Mouse (Mus musculus) embryonic facial prominence, embryonic 14.5 days (tissue): ENCODE measurements around the gene Lmod1. TPM values are rescaled to one million over a fixed set of nuclear protein-coding genes. Genes with fewer than 3 reads are reported as not detected.

Experiments
- ATAC-seq: fragments of 200-750 bp; cut with Nextera tagmentation; 2 replicates; pipeline ENCODE4 v1.8.0; 2017; ENCODE audit warnings: low read depth, moderate number of reproducible peaks, moderate TSS enrichment
- DNase-seq: peaks from one replicate; pipeline ENCODE4 v3.0.0-alpha.2; 2015; ENCODE audit warnings: low spot score
- H3K27ac ChIP-seq: fragments of 300-500 bp; sonication (generic); replicated peaks from 2 replicates; pipeline ENCODE4 v1.5.1; 2014; ENCODE audit warnings: low read depth, mild to moderate bottlenecking, low read length, moderate library complexity
- H3K27me3 ChIP-seq: fragments of 300-500 bp; sonication (generic); replicated peaks from 2 replicates; pipeline ENCODE4 v1.6.1; 2014; ENCODE audit warnings: low read length; ENCODE audit not compliant: control insufficient read depth, insufficient read depth
- H3K36me3 ChIP-seq: fragments of 300-500 bp; sonication (generic); 2 replicates; pipeline ENCODE4 v1.6.1; 2014; ENCODE audit warnings: low read length, mixed read lengths; ENCODE audit not compliant: control insufficient read depth, insufficient read depth
- H3K4me1 ChIP-seq: fragments of 300-500 bp; sonication (generic); 2 replicates; pipeline ENCODE4 v1.6.1; 2014; ENCODE audit warnings: antibody characterized with exemption, low read length; ENCODE audit not compliant: control insufficient read depth, insufficient read depth
- H3K4me2 ChIP-seq: fragments of 300-500 bp; sonication (generic); 2 replicates; pipeline ENCODE4 v1.6.1; 2014; ENCODE audit warnings: low read depth, mild to moderate bottlenecking, low read length, moderate library complexity, mixed read lengths
- H3K4me3 ChIP-seq: fragments of 300-500 bp; sonication (generic); 2 replicates; pipeline ENCODE4 v1.5.1; 2014; ENCODE audit warnings: low read depth, mild to moderate bottlenecking, low read length
- H3K9ac ChIP-seq: fragments of 300-500 bp; sonication (generic); 2 replicates; pipeline ENCODE4 v1.6.1; 2014; ENCODE audit warnings: low read depth, mild to moderate bottlenecking, low read length, moderate library complexity, mixed read lengths
- H3K9me3 ChIP-seq: fragments of 300-500 bp; sonication (generic); 2 replicates; pipeline ENCODE4 v1.6.1; 2016; ENCODE audit warnings: low read length; ENCODE audit not compliant: control insufficient read depth
- WGBS: fragments of 180-500 bp; shearing (Covaris S2); extraction: QIAGEN DNeasy Blood & Tissue Kit; methylation state at CpG from one replicate; pipeline ENCODE4 v1.1.7; 2014; 5-methylcytosine and 5-hydroxymethylcytosine counted together
- polyA plus RNA-seq: library from polyadenylated mRNA; unstranded; fragments of >200 nt; fragmentation: Nextera tagmentation; extraction: Ambion mirVana; gene quantifications from 2 replicates; pipeline ENCODE4 v1.2.1, GENCODE M21; 2014

Lmod1 gene
- polyA plus RNA-seq, 1 experiment from 2014 or later = 1.4 TPM

DNA sequence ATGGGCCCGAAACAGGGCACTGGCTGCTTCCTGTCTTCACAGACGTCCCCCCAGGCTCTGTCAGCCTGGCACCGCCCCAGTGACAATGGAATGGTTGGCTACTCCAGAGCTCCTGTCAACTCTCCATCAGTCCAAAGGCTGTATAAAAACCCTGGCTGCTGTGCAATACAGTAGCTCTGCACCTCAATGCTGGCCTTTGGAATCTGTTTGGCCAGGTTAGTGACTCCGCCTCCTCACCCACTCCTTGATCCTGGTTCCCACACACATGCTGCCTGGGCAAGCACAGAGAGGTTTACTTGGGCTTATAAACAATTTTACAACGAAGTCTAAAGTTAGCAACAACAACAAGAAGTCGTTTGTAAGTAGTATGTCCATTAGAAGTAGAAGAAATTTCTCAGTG, 13.3 kb upstream of the Lmod1 start:
- no peak overlapping the region for H3K4me3 ChIP-seq
- no peaks in the 10 kb centered on the region for H3K9me3 ChIP-seq
- H3K9ac ChIP-seq = no peak overlapping the region
- H3K36me3 ChIP-seq = peaks cover 36% of the 10 kb centered on the region
- DNase-seq (no peak), ATAC-seq (no peak)
- H3K27me3 ChIP-seq = no peaks in the 10 kb centered on the region
- WGBS = 76% methylated on average over 6 of the region's 6 CpGs
- H3K4me2 ChIP-seq = no peak overlapping the region
- no peak overlapping the region for H3K27ac ChIP-seq
- H3K4me1 ChIP-seq = peaks cover 16% of the 10 kb centered on the region

DNA sequence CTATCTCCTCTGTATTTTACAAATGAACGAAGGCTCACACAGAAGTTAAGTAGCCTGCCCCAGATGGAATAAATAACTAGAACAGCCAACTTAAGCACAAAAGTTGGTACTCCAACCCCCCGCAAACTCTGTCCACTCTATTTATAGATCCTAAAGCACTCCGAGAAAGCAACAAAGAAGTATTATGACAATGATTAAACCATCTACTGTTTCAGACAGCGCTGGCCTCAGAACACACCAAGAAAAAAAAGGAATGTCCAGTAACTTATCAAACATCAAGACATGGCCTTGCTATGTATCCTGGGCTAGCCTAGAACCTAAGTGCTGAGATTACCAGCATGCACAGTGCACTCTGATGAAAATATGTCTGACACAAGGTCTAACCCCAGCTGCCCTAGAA, 12.4 kb upstream of the Lmod1 start:
- Histone ChIP-seq H3K4me3 (peak overlapping the region; percentile 100), H3K9me3 (no peaks in the 10 kb centered on the region), H3K4me1 (peaks cover 16% of the 10 kb centered on the region), H3K27ac (no peak overlapping the region), H3K27me3 (no peaks in the 10 kb centered on the region), H3K4me2 (peak overlapping the region; percentile 89), H3K9ac (peak overlapping the region; percentile 99), H3K36me3 (peaks cover 28% of the 10 kb centered on the region)
- ATAC-seq (no peak), DNase-seq (no peak)
- WGBS = 82% methylated on average over 4 of the region's 4 CpGs

DNA sequence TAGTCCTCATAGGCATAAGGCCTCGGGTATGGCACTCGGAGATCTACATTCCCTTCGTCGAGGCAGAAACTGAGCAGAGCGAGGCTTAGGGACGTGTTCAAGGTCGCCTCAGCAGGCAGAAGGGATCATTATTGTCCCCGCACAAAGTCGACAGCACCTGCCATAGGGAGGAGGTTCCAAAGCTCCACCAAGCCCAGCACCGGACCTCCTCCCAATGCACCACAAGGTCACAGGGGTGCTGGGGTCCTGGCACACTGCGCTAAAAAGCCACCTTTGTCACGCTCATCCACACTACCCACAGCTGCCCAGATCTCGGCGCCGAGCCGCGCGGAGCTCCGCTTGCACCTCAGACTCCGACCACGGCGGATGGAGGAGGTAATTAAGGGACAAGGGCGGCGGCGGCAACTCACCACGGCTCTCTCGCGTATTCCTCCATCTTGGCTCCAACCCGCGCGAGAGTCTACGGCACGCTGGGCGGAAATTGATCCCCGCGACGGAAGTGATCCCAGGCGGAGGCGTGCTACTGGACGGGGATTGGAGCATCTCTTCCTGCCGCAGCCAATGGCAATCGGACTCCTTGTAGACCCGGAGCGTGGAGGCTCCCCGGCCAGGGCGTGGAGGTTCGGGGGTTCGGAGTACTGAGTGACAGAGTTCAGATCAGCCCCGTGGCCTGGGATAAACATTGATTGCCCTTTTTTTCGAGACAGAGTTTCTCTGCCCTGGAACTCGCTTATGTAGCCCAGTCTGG, 11.1 kb upstream of the Lmod1 start, which contains the start of gene Timm17a:
Gene Timm17a, minus strand, starts transcription at position 495 of the 748 bp plus-strand sequence.
- Histone ChIP-seq H3K27me3 (no peaks in the 10 kb centered on the region), H3K9me3 (no peaks in the 10 kb centered on the region), H3K4me1 (peaks cover 16% of the 10 kb centered on the region), H3K27ac (peak within 1 kb of the TSS; percentile 84), H3K4me3 (peak within 1 kb of the TSS; percentile 100), H3K4me2 (peak within 1 kb of the TSS; percentile 89), H3K9ac (peak within 1 kb of the TSS; percentile 99), H3K36me3 (peaks cover 16% of the 10 kb centered on the region)
- under 1% methylated on average over 51 of the region's 51 CpGs for WGBS
- ATAC-seq = peak; percentile 100
- peak; percentile 98 for DNase-seq

DNA sequence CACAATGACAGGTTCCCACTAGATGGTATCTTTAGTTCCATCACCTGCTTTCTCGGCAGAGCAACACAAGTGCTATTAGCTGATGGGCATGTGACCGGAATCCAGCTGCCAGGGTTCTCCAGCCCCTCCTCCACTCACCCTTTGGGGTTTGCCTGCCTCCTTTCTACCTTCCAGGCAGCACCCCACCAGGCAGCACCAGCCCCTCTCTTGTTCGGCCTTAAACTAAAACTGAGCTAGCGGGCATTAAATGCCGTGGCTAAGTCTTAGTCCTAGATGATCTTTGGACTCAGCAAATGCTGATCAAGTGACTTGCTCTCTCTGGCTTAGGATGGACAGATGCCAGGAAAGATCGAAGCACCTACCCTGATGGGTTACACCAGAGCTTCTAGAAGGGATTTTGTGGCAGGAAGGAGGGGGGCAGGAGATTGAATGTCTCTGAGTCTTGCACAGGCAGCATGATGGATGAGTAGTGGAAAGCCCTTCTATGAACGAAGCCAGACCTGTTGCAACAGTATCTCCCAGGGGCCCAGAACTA, 1.2 kb upstream of the Lmod1 start:
- Histone ChIP-seq H3K36me3 (no peaks in the 10 kb centered on the region), H3K27me3 (no peaks in the 10 kb centered on the region), H3K9me3 (no peaks in the 10 kb centered on the region), H3K27ac (no peak overlapping the region), H3K4me1 (peaks cover 5% of the 10 kb centered on the region; the same call in 1 of the 2 replicates), H3K4me3 (no peak overlapping the region), H3K9ac (no peak overlapping the region), H3K4me2 (no peak overlapping the region)
- WGBS = 69% methylated on average over 7 of the region's 7 CpGs
- DNase-seq = peak; percentile 28
- no peak for ATAC-seq

DNA sequence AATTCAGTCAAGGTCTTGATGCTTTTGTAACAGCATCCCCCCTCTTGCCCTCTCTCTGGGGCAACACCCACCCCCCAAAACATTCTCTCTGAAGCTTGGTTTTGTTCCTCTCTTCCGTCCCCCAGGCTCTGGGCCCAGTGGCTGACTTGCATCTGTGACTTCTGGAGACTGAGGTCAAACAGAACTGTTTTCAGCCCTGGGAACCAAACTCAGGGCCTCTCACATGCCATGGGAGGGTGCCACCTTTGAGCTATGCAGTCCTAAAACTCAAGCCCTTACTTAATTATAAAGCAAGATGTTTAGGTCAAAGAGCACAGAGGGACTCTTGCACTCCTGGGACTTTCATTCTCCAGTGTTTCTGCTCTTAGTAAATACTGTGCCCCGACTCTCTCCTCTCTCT, 1.3 kb downstream of the Lmod1 start:
- no peaks in the 10 kb centered on the region for H3K9me3 ChIP-seq
- H3K4me1 ChIP-seq = peaks cover 5% of the 10 kb centered on the region; the same call in 1 of the 2 replicates
- no peaks in the 10 kb centered on the region for H3K36me3 ChIP-seq
- DNase-seq (no peak), ATAC-seq (no peak)
- WGBS = 74% methylated on average over 2 of the region's 2 CpGs
- no peak overlapping the region; the same call in 1 of the 2 replicates for H3K4me2 ChIP-seq
- H3K9ac ChIP-seq = no peak overlapping the region
- no peaks in the 10 kb centered on the region for H3K27me3 ChIP-seq
- H3K4me3 ChIP-seq = no peak overlapping the region
- no peak overlapping the region for H3K27ac ChIP-seq

DNA sequence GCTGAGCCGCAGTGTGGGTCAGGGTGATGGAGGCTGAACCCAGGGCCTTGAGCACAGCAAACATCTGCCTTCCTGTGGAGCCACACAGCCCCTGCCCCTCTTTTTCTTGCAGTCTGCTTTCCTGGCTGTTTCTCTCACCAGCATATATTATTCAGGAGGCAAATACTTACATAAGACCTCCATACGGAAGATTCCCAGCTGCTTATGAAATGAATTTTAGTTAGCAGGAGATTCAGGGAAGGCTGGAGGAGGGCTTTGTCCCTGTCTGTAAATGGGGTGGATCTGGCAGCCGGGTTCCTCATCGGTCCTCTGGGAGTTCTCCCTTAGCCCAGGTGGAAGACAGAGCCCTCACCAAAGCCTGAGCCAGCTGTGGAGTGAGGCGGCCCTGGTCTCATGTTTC, 3.8 kb downstream of the Lmod1 start:
- ATAC-seq (no peak), DNase-seq (no peak)
- Histone ChIP-seq H3K9me3 (no peaks in the 10 kb centered on the region), H3K4me3 (no peak overlapping the region), H3K27ac (no peak overlapping the region), H3K4me2 (no peak overlapping the region), H3K36me3 (no peaks in the 10 kb centered on the region), H3K4me1 (peaks cover 5% of the 10 kb centered on the region; the same call in 1 of the 2 replicates), H3K27me3 (no peaks in the 10 kb centered on the region), H3K9ac (no peak overlapping the region)
- 56% methylated on average over 5 of the region's 5 CpGs for WGBS

DNA sequence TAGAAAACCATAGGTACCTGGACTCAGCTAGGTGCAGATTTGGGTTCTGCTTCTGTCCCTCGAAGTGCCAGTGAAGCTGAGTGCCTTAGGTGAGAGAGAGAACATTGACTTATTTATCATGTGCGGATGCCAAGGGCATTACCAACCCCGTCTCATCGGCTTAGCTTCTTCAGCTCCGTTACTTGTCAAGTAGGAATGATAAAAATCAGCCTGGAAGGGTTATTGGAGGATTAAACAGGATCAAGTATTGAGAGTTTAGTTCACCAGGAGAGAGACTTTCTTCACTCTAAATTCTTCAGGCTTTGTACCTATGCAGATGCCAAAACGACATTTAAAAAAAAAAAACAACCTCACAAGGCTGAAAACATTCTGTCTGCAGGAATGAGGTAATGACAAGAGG, 6.0 kb downstream of the Lmod1 start:
- H3K4me3 ChIP-seq = no peak overlapping the region
- no peak for ATAC-seq
- no peak overlapping the region for H3K9ac ChIP-seq
- no peak overlapping the region for H3K27ac ChIP-seq
- no peak overlapping the region for H3K4me2 ChIP-seq
- H3K9me3 ChIP-seq = no peaks in the 10 kb centered on the region
- no peaks in the 10 kb centered on the region for H3K4me1 ChIP-seq
- 63% methylated on average over 6 of the region's 6 CpGs for WGBS
- H3K27me3 ChIP-seq = no peaks in the 10 kb centered on the region
- no peak for DNase-seq
- H3K36me3 ChIP-seq = no peaks in the 10 kb centered on the region

DNA sequence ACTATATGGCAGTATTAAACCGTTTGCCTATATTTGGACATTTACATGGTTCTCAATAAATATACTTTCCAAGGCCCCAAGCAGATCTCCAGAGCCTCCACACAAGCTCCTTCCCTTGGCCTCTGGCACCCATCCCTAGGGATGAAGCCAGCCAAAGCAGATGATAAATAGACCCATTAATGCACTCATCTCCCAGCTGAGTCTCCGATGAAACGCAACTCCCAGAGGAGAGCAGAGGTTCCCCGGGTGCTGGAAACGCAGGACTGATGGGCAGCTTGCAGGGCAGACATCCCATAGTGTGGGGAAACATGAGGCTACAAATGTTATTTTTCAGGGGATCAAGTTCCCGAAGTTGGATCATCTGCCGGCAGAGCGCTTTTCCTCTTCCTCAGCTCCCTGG, 17.3 kb downstream of the Lmod1 start:
- H3K9me3 ChIP-seq = no peaks in the 10 kb centered on the region
- no peaks in the 10 kb centered on the region for H3K4me1 ChIP-seq
- no peak for DNase-seq
- H3K4me2 ChIP-seq = no peak overlapping the region
- no peak overlapping the region for H3K27ac ChIP-seq
- H3K27me3 ChIP-seq = no peaks in the 10 kb centered on the region
- no peak overlapping the region for H3K9ac ChIP-seq
- ATAC-seq = no peak
- 69% methylated on average over 8 of the region's 8 CpGs for WGBS
- H3K4me3 ChIP-seq = no peak overlapping the region
- no peaks in the 10 kb centered on the region for H3K36me3 ChIP-seq

DNA sequence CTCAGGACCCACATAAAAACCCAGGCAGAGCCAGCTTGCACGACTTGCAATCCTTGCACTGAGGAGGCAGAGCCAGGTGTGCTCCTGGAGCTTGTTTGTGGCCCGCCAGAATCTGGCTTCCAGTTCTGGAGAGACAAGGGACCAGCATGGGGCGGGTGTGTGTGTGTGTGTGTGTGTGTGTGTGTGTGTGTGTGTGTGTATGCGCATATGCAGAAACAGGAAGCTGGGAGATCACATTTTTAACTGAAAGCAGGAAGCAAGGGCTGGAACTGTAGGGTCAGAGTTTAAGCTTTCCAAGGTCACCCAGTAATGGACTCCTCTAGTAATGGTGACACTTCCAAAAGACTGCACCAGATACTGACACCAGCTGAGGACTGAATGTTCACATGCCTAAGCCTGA, 19.4 kb downstream of the Lmod1 start:
- WGBS = 50% methylated on average over 4 of the region's 4 CpGs
- no peak for DNase-seq
- Histone ChIP-seq H3K4me1 (peaks cover 8% of the 10 kb centered on the region; the same call in 1 of the 2 replicates), H3K27me3 (no peaks in the 10 kb centered on the region), H3K4me3 (no peak overlapping the region), H3K9me3 (no peaks in the 10 kb centered on the region), H3K9ac (no peak overlapping the region), H3K4me2 (no peak overlapping the region), H3K27ac (no peak overlapping the region), H3K36me3 (no peaks in the 10 kb centered on the region)
- ATAC-seq = no peak
